Mouse (Mus musculus) C2C12 (cell line): ENCODE results near the gene Crkl.

Experiments
- CEBPB ChIP-seq: IDR thresholded peaks from one replicate; pipeline ENCODE4 v1.6.1; 2011; ENCODE audit warnings: low read depth, mild to moderate bottlenecking, control low read depth, moderate library complexity
- CTCF ChIP-seq: IDR thresholded peaks from one replicate; pipeline ENCODE4 v1.5.1; 2011; ENCODE audit not compliant: control insufficient read depth, insufficient read depth, insufficient read length
- FOSL1 ChIP-seq: IDR thresholded peaks from one replicate; pipeline ENCODE4 v1.8.0; 2011; ENCODE audit warnings: mild to moderate bottlenecking, low read length; ENCODE audit not compliant: poor library complexity, insufficient read depth, severe bottlenecking
- MAX ChIP-seq: IDR thresholded peaks from one replicate; pipeline ENCODE4 v1.6.1; 2011; ENCODE audit warnings: mild to moderate bottlenecking, control low read depth
- MYOD1 ChIP-seq: IDR thresholded peaks from one replicate; pipeline ENCODE4 v1.6.1; 2011; ENCODE audit warnings: low read depth; ENCODE audit not compliant: control insufficient read depth, insufficient read length
- MYOG ChIP-seq: IDR thresholded peaks from one replicate; pipeline ENCODE4 v1.6.1; 2011; ENCODE audit not compliant: control insufficient read depth, insufficient read length; ENCODE audit errors: extremely low read depth
- USF1 ChIP-seq: IDR thresholded peaks from one replicate; pipeline ENCODE4 v1.6.1; 2011; ENCODE audit warnings: low read depth, mild to moderate bottlenecking, control low read depth, moderate library complexity

DNA sequence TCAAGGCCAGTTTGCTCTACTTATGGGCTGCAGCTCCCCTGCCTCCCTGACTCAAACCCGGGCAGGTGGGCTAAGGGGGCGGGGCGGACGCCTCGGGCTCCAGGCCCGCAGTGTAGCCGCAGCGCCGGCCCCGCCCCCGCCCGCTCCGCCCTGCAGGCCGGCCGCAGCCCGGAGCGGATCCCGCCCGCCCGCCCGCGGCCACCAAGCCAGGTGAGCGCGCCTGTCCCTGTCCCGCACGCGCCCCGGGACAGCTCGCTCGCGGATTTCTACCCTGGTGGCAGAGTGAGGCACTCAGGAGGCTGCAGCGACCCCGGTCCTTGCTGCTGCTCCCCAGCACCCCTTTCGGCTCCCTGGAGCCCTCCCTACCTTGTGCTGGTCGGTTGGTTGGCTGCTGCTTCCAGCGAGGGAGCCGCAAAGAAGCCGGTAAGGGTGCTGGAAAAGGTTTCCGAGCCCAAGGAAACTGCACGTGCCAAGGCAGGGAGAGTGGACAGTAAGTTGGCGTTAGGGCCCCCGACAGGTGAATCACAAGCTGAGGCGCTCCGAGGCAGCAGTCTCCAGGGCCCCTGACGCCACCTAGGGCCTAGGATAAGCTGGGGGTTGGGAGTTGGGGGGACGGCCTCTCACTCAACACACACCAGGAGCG is 37.8 kb downstream of the Crkl start, which contains the start of gene Aifm3:
- TF ChIP-seq CTCF (no peak), USF1 (no peak), MAX (no peak), CEBPB (no peak), MYOD1 (no peak), MYOG (no peak), FOSL1 (no peak)
